Mouse (Mus musculus) cerebellum, adult 9-11 months (tissue): ENCODE measurements at regions not wholly inside any gene's neighbourhood (a gene's known extent, or its start where the extent isn't known, plus 50 kb on each side); places are given as distances from the start of the nearest gene placed in this dataset.
A peak's percentile ranks its signal among the peaks of the same experiment; 100 is the strongest.
"Not testable (repeated sequence)": the region's sequence is repeated elsewhere in the genome, so short reads cannot be mapped to it uniquely, and the experiment has no call there.

Experiments used
- DNase-seq: peaks from one replicate; pipeline ENCODE4 v3.0.0; 2022

DNA sequence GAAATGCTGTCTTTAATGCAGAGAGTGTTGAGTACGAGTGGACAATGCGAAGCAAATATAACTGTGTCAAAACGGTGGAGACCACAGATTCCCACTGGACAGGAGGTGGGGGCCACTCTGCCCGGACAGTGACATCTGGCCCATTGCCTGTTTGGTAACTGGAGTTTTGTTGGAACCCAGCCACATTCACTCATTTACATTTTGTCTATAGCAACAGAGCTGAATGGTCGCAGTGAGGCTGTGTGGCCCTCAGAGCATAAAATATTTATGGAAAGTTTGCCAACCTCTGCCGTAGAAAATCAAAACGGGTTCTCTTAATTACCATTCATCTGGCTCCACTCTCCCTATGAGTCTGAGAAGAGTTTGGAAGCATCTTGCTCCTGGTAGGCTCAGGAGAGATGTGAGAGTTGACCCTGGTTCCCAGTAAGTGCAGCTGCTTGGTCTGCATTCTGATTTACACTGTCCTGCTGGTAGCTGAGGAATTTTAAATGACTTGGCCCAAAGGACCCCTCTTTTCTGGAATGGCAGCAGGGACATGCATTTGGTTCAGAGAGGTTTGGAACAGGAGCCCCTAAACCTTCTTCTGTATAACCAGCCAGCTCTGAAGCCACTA, 187.9 kb upstream of the Pik3r1 start:
- DNase-seq, result no peak

DNA sequence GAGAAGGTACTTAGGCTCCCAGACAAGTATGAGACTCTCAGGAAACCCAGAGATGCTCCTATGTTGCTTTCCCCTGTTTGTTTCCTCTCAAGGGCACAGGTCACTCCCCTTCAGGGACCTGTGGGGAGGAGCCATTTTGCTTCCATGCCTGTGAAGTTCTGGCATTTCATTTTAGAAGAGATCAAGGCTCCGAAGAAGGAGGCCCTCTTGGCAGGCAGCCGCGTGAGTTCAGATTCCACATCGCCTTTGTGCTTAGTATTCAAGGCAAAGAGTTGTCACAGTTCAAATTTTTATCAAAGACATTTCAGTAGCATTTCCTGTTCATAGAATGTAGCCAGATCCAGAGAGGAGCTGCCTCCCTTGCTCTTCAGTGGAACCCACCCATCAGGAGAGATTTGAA, 189.8 kb upstream of the Pik3r1 start:
- DNase-seq, result no peak

DNA sequence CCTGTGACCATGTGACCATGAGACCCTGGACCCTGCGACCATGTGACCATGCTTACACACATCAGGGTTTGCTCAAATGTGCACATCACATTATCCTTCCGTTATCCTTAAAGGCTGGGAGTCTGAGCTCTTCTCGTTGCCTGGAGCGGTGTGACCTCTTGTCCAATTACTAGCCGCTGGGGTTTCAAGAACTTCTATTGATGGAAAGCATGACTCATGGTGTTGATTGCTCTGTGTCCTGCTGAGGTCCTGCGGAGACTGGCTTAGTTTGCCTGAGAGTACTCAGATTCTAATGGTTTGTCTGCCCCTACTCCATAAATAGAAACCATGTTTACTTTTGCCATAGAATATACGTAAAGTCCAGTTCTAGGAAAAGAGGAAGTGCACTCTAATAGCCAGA, 197.5 kb upstream of the Pik3r1 start:
- DNase-seq, result no peak

DNA sequence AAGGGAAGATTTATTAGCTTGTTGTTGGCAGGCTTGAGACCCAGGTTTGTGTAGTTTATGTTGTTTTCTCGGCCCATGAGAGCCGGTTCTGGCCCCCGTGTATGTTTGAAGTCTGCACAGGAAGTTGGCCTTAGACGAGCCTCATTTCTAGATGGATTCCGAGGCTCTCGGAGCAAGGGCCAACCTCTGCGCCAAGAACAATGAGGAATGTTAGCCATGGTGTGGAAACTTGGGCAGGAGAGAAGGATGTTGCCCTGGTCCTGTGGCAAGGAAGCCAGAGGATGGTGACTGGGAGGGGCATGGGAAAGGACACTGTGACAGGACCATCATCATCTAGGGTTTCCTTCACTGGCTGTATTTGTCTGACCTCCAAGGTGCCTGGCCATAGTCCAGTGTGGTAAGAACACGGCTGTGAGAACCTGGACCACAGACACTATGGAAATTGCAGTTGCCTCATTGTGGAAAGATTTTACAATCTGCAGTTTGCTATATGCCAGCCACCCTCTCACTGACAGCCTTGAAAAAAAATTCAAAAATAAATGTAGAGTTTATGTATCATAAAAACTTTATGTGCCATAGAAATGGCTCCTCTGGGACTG, 198.9 kb upstream of the Pik3r1 start:
- DNase-seq, result no peak

DNA sequence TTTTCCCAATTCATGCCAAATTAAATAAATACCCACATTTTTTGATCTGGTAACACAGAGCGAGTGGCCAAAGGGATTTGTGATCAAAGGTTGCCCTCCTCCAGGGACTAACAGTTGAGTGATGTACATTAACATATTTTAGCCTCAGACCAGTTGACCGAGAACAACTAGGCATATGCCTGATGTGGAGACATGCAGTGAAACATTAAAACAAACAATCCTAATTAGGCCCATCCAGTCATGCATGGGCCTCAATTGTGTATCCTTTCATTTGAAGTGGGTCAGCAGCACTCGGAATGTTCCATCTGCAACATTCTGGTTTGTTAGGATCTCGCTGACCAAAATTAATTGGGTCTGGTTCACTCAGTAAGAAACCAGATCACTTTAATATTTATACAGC, 199.4 kb upstream of the Pik3r1 start:
- DNase-seq, result no peak

DNA sequence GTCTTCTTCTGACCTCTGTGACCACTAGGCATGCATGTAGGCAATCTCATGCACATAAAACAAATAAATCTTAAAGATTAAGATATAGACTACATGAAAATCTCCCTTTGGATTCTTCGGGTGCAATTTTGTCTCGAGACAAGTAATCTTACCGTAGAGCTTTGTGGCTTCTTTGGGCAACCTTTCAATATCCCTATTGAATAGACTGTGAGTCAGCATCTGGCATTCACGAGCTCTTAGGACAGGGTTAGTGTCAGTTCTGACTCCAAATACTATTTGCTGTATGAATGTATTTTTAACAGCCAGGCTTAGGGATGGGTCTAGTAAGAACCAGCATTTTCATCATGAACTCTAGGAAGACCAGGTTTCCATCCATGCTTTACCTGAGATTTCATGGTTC, 208.7 kb upstream of the Pik3r1 start:
- DNase-seq, result no peak

DNA sequence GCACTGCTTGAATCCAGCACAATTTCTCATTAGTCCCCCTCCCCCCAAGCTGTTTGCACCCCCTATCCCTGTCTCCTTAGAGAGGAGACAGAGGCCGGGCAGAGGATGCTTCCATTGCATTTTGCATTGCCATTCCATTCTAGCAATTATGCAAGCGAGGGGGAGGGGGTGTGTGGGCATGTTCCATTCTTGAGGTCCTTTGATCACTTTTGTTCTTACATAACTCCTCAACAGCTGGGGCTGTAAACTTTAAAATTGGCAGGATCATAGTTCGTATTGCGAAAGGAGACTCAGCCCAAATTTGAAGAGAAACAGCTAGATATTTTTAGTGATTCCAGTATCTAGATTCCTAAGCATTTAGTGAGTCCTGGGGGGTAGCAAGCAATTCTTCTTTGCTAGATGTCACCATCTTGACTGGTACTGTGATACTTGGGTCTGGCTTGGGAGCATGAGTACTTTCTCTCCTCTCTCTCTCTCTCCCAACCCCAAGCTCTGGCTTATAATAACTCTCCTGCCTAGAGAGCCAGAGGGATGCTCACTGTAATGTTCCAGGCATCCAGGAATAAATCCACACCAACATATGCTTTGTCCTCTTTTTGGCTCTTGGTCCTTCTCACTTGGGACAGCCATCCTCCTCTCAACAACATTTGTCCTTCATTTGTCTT, 212.3 kb upstream of the Pik3r1 start:
- no peak for DNase-seq

DNA sequence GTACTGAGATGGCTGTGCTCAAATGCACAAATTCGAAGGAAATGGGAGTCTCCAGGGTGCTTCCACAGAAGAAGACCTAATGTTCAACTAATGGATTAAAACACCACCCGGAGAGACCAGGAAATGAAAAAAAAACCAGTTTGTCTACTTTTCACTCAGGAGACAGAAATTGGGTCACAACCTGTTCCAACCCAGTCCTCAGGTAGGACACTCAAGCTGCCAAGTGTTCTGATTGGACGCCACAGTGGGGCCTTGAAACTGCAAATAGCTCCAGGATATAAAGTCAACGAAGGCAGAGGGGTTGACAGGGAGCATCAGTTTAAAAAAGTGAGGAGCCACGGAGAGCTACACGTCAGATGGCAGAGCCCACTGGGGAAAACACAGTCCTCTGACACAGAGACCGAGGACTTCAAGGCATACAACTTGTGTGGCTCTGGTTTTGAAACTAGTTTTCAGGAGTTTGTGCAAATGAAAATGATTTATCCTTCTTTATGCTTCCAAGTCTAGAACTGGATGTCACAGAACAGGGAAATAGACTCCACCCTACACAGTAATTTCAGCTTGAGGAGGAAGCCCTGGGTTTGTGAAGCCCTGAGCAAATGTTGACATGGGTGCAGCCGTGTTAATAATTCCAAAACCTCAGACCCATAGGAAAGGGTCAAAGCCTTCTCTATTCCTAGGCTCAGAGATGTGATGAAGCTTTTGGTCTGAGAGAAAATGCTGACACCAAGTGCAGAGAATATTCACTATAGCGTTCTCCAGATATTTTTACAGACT, 220.8 kb upstream of the Pik3r1 start:
- DNase-seq, result no peak

DNA sequence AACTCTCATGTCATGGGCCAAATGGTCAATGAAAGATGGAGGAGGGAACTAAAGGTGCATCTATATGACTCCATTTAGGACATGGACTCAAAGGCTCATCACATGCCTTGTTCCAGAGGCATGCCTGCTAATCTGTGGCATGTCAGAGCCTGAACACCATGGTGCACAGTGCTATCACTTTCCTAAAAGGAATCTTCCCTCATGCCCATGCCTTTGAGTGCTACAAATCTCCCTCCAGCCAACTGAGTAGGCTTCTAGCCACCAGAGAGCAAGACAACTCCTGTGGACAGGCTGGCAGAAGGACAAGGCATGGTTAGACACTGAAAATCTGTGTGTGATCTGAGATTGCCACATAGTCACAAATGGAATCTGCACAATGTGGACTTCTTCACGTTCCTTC, 223.7 kb upstream of the Pik3r1 start:
- DNase-seq, result no peak

DNA sequence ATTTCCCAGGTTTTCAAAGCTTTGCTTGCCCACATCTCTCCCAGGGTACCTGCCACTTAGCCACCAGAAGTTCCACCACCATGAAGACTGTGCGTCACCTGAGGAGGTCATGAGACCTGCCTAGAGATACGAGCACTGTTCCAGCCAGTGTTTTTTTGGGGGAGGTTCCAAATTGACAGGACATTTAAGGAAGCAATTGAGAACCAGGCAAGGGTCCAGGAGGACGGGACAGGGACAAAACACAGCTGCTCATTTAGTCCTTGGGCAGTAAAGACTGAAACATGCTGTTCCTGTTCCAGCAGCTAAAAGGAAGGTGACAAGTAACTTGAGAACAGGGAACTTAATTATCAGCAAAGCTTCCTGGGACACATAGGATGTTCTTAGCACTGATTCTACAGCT, 226.8 kb upstream of the Pik3r1 start:
- DNase-seq, result no peak

DNA sequence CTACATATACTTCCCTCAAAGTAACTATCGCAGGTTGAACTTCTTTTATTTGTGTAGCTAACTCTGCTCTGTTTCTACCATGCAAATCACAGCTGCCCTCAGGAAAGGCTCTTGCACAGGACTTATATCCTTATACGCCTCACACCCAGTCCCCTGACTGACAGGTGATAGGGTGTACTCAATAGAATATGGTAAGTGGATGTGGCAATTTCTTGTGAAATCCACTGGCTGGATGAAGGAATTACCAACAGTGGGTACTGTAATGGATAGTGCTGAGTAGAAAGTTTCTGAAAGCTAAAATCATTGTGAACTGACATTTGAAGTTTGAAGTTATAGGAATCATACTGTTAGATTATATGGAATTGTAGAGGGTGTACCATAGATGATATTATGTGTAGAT, 227.5 kb upstream of the Pik3r1 start:
- DNase-seq, result no peak

DNA sequence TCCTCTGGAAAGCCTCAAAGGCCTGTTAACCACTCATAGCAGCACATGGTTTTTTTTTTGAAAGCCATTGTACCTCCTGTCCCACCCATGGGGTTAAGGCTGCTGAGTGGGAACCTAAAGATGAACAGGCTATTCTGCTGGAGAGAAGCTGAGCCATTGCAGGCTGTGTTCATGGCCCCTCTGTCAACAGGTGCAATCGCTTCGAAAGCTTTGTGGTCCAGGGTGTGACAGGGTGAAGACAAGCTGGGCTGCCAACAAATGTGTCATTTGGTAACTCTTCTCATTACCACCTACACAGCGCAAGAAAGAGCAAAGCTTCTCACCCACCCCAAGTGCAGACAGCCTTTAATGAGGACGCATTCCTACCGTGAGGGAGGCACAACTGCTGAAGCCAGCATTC, 228.1 kb upstream of the Pik3r1 start:
- no peak for DNase-seq

DNA sequence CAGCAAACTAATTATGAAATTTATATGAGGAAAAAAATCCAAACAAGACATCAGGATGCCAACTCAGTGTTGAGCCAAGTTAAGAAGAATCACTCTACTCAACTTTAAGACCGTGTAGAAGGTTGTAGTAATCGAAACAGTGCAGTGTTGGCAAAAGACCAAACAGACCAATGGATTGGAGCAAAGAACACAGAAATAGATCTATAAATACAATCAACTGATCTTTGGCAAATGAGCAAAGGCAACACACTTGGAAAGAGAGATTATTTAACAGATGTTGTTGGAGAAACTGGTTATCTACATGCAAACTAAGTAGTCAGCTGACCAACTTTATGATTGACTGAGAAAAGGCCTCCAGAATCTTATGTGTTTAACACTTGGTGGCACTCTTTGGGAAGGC, 229.4 kb upstream of the Pik3r1 start:
- DNase-seq, result no peak

DNA sequence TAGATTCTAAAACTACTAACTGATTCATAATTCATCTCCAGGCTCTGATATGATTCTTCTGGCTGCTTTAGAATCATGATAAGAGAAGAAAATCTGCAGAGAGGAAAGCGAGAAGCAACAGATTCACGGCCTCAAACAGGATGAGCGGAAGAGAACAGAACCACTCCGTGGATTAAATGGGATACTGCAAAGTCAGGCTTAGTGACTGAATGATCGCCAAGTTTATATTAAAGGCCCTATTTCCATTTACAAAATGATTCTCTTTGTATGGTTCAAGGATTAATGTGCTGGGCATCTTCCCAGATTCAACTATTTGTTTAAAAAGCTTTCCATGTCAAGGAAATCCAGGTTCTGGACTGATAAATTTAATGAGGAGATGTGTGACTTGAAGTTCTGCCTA, 238.5 kb upstream of the Pik3r1 start:
- DNase-seq, result no peak

DNA sequence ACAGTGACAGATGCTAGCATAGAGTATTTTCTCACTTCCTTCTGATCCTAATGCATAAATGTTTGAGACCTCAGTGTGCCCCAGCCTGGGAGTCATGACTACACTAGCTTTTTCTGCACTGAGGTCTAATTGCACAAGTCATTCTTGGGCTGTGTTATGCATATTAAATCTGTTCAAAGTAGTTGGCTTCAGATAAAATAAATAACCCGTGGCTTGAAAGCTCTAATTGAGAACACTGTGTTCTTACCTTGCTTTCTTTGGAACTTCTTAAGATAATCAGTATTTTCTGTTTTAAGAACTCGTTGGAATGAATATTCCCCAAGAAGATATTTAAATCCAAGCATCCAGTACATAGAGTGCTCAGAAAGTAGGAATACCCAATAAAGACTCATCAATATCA, 243.9 kb upstream of the Pik3r1 start:
- no peak for DNase-seq

DNA sequence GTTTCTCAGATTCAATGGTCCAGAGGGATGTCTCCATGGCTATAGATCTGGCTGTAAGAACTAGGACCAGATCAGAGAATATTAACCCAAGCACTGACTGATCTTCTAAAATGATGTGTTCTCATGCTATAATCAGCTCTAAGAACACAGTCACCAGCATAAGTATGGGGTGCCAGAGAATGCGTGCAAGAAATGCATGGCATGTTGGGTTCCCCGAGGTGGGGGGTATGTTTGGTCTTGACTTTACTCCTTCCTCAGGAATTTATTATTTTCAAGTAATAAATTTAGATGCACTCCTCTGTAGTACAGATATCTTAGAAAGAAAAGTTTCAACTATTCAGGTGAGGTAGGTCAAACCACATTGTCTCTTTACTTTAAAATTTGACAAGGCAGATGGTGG, 246.5 kb upstream of the Pik3r1 start:
- DNase-seq, result no peak

DNA sequence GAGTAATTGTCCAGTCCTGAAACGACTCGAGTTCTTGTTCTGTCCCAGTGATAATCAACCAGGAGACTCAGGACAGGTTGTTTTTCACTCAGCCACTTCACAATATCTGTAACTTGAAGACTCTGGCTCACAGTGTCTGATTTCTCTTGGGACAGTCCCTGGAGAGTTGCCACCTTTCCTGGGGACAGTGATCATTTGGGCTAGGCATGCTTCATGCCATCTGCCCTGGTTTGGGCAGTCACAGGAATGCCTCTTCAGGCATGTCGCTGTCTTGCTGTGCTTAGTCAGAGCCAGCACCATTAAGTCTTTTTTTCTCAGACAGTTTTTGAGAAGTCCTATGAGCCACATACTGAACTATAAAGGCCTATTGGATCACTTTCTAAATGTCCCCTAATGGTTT, 246.9 kb upstream of the Pik3r1 start:
- peak; percentile 6 for DNase-seq

DNA sequence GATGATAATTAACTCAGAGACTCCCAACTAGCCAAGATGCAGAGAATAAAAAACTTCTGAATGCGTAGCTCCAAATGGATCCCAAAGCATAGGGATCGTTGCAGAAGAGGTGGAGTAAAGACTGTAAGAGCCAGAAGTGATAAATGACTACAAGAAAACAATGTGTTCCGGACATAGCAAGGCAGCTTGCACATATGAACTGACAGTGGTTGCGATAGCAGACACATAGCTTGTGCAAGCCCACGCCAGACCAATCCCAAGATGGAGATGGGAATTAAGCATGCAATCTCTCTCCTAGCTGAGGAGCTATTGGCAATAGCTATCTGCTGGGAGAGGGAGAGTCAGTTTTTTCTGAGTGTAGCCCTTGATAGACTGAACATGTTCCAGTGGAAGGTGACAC, 248.5 kb upstream of the Pik3r1 start:
- DNase-seq, result no peak

DNA sequence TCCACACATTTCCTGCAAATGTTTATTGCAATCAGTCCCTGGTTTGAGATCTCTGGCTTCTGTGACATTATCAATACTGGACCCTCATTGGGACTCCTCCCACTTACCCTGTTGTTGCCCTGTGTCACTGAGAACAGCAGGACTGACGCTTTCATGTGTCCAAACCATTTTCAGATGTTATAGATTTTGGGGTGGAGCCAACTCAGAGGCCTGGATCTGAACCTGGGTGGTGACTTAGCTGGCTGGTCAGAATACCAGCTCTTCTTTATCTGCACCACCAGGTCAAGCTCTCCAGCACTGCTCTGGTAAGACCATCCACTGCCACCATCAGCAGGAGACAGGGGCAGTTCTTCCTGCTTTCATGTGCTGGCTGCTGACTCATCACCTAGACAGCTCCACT, 254.3 kb upstream of the Pik3r1 start:
- DNase-seq, result no peak

DNA sequence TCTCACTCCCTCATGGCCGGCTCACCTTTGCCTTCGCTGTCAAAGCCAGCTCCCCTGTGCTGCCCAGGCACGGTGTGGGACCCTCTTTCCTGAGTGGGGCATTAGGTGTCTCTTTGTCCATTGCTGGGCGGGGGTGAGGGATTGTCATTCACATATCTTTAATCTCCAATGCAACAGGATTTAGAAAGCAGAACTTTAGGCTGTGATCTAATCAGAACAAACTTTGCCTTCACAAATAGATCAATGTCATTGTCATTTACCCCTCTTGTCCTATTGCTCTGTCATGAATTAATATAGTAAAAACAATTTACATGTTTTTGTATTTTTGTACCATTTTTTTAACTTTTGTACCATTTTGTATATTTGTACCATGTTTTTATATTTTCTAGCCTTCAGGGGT, 254.7 kb upstream of the Pik3r1 start:
- no peak for DNase-seq

DNA sequence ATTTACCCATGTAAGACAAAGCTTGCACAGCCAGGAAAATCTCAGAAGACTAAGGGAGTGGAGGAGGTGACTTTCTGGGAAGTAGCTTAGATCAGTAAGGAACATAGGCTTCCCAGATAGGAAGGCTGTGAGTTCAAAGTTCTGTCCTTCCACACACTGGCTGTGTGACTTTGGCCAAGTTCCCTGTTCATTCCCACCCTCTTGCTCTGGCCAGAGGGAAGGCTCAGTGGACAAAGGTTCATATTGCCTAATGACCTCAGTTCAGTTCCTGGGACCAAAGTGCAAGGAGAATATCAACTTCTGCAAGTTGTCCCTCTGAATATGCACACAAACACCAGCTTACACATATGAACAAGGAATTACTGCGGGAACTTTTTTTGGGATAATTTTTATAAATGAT, 255.6 kb upstream of the Pik3r1 start:
- no peak for DNase-seq

DNA sequence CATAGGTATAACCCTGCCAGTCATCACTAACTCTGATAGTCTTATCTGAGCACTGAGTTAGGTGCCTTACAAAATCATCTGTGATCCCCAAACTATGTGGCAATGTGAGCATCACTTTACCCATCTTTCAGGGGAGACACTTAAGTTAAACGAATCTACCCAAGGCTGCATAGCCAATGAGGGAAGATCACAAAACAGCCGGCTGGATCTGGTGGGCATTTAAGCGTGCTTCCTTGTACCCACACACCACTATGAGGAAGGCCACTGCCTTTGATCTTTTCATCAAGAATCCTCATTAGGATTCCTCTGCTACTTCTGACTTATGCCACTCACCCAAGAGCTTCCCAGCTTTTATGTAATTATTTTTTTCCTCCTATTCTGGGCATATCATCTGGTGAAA, 257.1 kb upstream of the Pik3r1 start:
- DNase-seq, result no peak

DNA sequence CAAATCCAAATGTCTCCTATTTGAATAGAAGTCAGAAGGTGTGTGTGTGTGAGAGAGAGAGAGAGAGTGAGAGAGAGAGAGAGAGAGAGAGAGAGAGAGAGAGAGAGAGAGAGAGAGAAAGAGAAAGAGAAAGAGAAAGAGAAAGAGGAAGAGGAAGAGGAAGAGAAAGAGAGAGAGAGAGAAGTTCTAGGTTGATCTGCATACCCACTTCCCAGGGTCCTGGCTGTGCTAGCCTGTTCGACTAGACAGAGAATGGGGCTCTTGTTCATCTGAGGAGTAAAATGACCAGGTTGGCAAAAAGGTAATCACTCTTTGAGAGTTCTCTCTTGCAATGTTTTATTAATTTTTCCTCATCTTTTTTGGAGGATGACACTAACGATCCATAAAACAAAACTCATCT, 257.5 kb upstream of the Pik3r1 start:
- not testable (repeated sequence) for DNase-seq

DNA sequence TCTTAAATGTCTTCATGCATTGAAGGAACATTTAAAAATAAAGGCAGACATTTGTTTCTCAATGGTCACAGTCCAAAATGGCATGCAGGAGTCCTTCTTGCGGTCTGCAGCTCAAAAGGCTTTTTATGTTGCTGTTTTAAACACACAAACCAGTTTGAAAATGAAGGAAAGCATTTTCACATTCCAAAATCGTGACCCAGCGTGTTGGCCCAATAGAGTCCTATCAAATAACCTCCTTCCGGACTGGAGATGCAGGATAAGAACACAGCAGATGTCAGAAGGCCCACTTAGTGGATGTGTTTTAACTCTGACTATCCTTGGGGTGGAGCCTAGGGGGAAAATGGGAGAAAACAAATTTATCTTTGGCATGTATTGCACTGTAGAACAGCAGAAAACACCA, 263.4 kb upstream of the Pik3r1 start:
- no peak for DNase-seq
